8 mouse cellular contexts compared by ENCODE assay signal in genomic region chr6:73249049-73249422, GRCm38 (mm10). TPM values are rescaled to one million over a fixed set of nuclear protein-coding genes. Genes with fewer than 3 reads are reported as not detected.
DNase-seq lines count a peak whose midpoint lies in the region; ATAC-seq and TF ChIP-seq lines count a peak whose summit lies in the region.

No protein-coding gene starts in this region.

- DNase-seq in adrenal gland, adult (ENCODE audit: inconsistent age in 2 of 2, low spot score in 1 of 2), result peak; percentile 41 to 84
- DNase-seq in adrenal gland, postnatal 25 days, result no peak
- no peak for DNase-seq in Patski (ENCODE audit: low read depth, low spot score)
- DNase-seq in liver, embryonic 11.5 days (ENCODE audit: low spot score), result no peak
- no peak for DNase-seq in ovary, postnatal 14 days (ENCODE audit: low spot score)

- CTCF ChIA-PET in Patski (lab: Charles Lee), result interaction anchor here (1.0 kb wide), 1 partner anchor 235 kb away, joined by 3 read pairs; no protein-coding TSS in a partner anchor

- no peaks in the 10 kb centered on the region for H3K9me3 ChIP-seq in embryonic facial prominence, embryonic 12.5 days
- no peaks in the 10 kb centered on the region for H3K9me3 ChIP-seq in hindbrain, embryonic 15.5 days
- H3K9me3 ChIP-seq in liver, embryonic 11.5 days (ENCODE audit: control insufficient read depth, low read length), result no peaks in the 10 kb centered on the region

- WGBS in embryonic facial prominence, embryonic 12.5 days, result 7% methylated on average over 12 of the region's 12 CpGs
- 6% methylated on average over 12 of the region's 12 CpGs for WGBS in hindbrain, embryonic 15.5 days
- 7% methylated on average over 12 of the region's 12 CpGs for WGBS in liver, embryonic 11.5 days
- 2% methylated on average over 12 of the region's 12 CpGs for WGBS in olfactory bulb, adult 2 months

- no peaks in the 10 kb centered on the region for H3K36me3 ChIP-seq in embryonic facial prominence, embryonic 12.5 days
- H3K36me3 ChIP-seq in hindbrain, embryonic 15.5 days, result no peaks in the 10 kb centered on the region
- H3K36me3 ChIP-seq in liver, embryonic 11.5 days (ENCODE audit: control insufficient read depth, insufficient read depth, low read length), result no peaks in the 10 kb centered on the region

- 0 out of 2 replicates have a peak overlapping the region, but pooled peaks have one; percentile 25 for H3K27ac ChIP-seq in embryonic facial prominence, embryonic 12.5 days
- H3K27ac ChIP-seq in hindbrain, embryonic 15.5 days (replicated peaks), result peak overlapping the region; percentile 86
- peak overlapping the region; percentile 71 for H3K27ac ChIP-seq in liver, embryonic 11.5 days (ENCODE audit: low read depth, low read length)
- H3K27ac ChIP-seq in olfactory bulb, adult 2 months (ENCODE audit: insufficient read depth, low read depth, low read length), result no peak overlapping the region

- TF ChIP-seq CTCF in Patski (IDR thresholded peaks at IDR 0.05), result no peak
- no peak for TF ChIP-seq CTCF in olfactory bulb, adult 2 months (IDR thresholded peaks at IDR 0.05; ENCODE audit: insufficient read depth, low read depth, low read length)

- ATAC-seq in Patski, result peak; percentile 14
- ATAC-seq in embryonic facial prominence, embryonic 12.5 days (ENCODE audit: insufficient number of reproducible peaks, insufficient read depth, low FRiP score, low TSS enrichment), result no peak
- peak; percentile 10; the same call in 1 of the 2 replicates for ATAC-seq in hindbrain, embryonic 15.5 days (ENCODE audit: low FRiP score, low read depth)
- ATAC-seq in liver, embryonic 11.5 days (replicated peaks; ENCODE audit: low FRiP score), result peak; percentile 32; the same call in 1 of the 2 replicates

- peaks cover 13% of the 10 kb centered on the region; the same call in 1 of the 2 replicates for H3K4me1 ChIP-seq in embryonic facial prominence, embryonic 12.5 days
- peaks cover 19% of the 10 kb centered on the region for H3K4me1 ChIP-seq in hindbrain, embryonic 15.5 days (replicated peaks)
- peaks cover 16% of the 10 kb centered on the region for H3K4me1 ChIP-seq in liver, embryonic 11.5 days (replicated peaks; ENCODE audit: control insufficient read depth, insufficient read depth, low read length)
- H3K4me1 ChIP-seq in olfactory bulb, adult 2 months (ENCODE audit: control insufficient read depth, insufficient read depth, low read length), result peaks cover 6% of the 10 kb centered on the region

- TF ChIP-seq POLR2A in olfactory bulb, adult 2 months (IDR thresholded peaks at IDR 0.05; ENCODE audit: insufficient read depth, low read depth, low read length), result no peak

- in situ Hi-C loops in Patski (cut with MboI; ENCODE audit: low pct_unique_long_range_greater_than_20kb), result no loop called here

- H3K4me3 ChIP-seq in embryonic facial prominence, embryonic 12.5 days, result peak overlapping the region; percentile 98
- H3K4me3 ChIP-seq in hindbrain, embryonic 15.5 days, result peak overlapping the region; percentile 93
- peak overlapping the region; percentile 91 for H3K4me3 ChIP-seq in liver, embryonic 11.5 days (ENCODE audit: low read depth, low read length)
- peak overlapping the region; percentile 65 for H3K4me3 ChIP-seq in olfactory bulb, adult 2 months (ENCODE audit: insufficient read depth, low read depth, low read length)

- H3K9ac ChIP-seq in embryonic facial prominence, embryonic 12.5 days, result peak overlapping the region; percentile 93
- peak overlapping the region; percentile 91 for H3K9ac ChIP-seq in hindbrain, embryonic 15.5 days
- H3K9ac ChIP-seq in liver, embryonic 11.5 days (ENCODE audit: low read depth, low read length), result peak overlapping the region; percentile 90

- POLR2A ChIA-PET in Patski (lab: Charles Lee), result no interaction called here

- no peaks in the 10 kb centered on the region for H3K27me3 ChIP-seq in Patski
- H3K27me3 ChIP-seq in embryonic facial prominence, embryonic 12.5 days, result no peaks in the 10 kb centered on the region
- H3K27me3 ChIP-seq in hindbrain, embryonic 15.5 days, result no peaks in the 10 kb centered on the region
- no peaks in the 10 kb centered on the region for H3K27me3 ChIP-seq in liver, embryonic 11.5 days (replicated peaks; ENCODE audit: control insufficient read depth, insufficient read depth, low read length)

- peak overlapping the region; percentile 72 for H3K4me2 ChIP-seq in embryonic facial prominence, embryonic 12.5 days (replicated peaks)
- H3K4me2 ChIP-seq in hindbrain, embryonic 15.5 days, result peak overlapping the region; percentile 67
- peak overlapping the region; percentile 81 for H3K4me2 ChIP-seq in liver, embryonic 11.5 days

RNA-seq across cellular contexts. Expression of gene Suclg1, which starts 0.9 kb away (rescaled TPM):
- 295 and 313 TPM in 2 replicates for total RNA-seq in adrenal gland, postnatal 25 days (2021)
- 206 TPM for polyA plus RNA-seq in Patski (2021)
- polyA plus RNA-seq in embryonic facial prominence, embryonic 12.5 days (2016; fragmentation: Nextera tagmentation; extraction: Ambion mirVana), result 148 and 150 TPM in 2 replicates
- 132 and 135 TPM in 2 replicates for polyA plus RNA-seq in hindbrain, embryonic 15.5 days (2015; fragmentation: Nextera tagmentation; extraction: Ambion mirVana)
- 188 and 206 TPM in 2 replicates for polyA plus RNA-seq in liver, embryonic 11.5 days (2014; fragmentation: Nextera tagmentation; extraction: Ambion mirVana)
- 604 TPM in 1 of 2 replicates, not detected in the other for polyA plus RNA-seq in olfactory bulb, adult 2 months (2012; ENCODE audit: insufficient read depth, insufficient read length, low replicate concordance, missing spikeins)

RNA-seq across cellular contexts. Expression of gene Dnah6, which starts 27.6 kb away (rescaled TPM):
- 0.03 TPM in 1 of 2 replicates, not detected in the other for total RNA-seq in adrenal gland, postnatal 25 days (2021)
- polyA plus RNA-seq in Patski (2021), result 0.01 TPM
- 0.06 and 0.11 TPM in 2 replicates for polyA plus RNA-seq in embryonic facial prominence, embryonic 12.5 days (2016; fragmentation: Nextera tagmentation; extraction: Ambion mirVana)
- polyA plus RNA-seq in hindbrain, embryonic 15.5 days (2015; fragmentation: Nextera tagmentation; extraction: Ambion mirVana), result 0.32 and 0.34 TPM in 2 replicates
- polyA plus RNA-seq in liver, embryonic 11.5 days (2014; fragmentation: Nextera tagmentation; extraction: Ambion mirVana), result 0.01 and 0.03 TPM in 2 replicates
- not detected in 2 replicates for polyA plus RNA-seq in olfactory bulb, adult 2 months (2012; ENCODE audit: insufficient read depth, insufficient read length, low replicate concordance, missing spikeins)

Comparison
In these comparisons a context has a peak if more than half of its experiments do, and no peak if none do; other contexts are left out.
1. DNase-seq: peak in adrenal gland, adult (2 of 2); none in adrenal gland, postnatal 25 days (single experiment), Patski (single experiment), liver, embryonic 11.5 days (single experiment) and ovary, postnatal 14 days (single experiment).
2. Peak in every context shown above with its lines, with median percentiles within 50 percentile points of each other: H3K4me2 ChIP-seq, H3K4me3 ChIP-seq and H3K9ac ChIP-seq.